Mouse (Mus musculus) mesoderm, embryonic 11.5 days (tissue): ENCODE measurements at regions not wholly inside any gene's neighbourhood (a gene's known extent, or its start where the extent isn't known, plus 50 kb on each side); places are given as distances from the start of the nearest gene placed in this dataset.

Experiments
- DNase-seq: peaks from one replicate; pipeline ENCODE4 v3.0.0-alpha.2; 2012; ENCODE audit warnings: low read depth, low spot score

DNA sequence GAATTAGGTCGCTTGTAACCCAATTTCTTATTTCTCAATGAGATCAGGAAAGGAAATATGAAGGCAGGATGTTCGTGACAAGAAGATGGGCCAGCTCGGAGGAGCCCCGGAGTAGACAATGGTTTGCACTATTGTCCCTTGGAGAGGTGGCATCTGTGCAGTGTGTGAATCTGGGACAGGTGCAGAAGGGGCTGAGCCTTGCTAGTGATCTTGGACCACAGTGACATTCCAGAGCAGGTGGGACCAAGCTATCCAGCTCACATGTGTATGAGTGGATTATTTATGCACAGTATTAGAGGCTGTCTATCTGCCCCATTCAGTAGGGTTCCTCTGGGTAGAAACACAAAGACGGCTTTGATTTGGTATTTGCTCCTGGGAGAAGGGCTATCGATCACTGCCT, 66.0 kb upstream of the Nrp1 start:
- no peak for DNase-seq

DNA sequence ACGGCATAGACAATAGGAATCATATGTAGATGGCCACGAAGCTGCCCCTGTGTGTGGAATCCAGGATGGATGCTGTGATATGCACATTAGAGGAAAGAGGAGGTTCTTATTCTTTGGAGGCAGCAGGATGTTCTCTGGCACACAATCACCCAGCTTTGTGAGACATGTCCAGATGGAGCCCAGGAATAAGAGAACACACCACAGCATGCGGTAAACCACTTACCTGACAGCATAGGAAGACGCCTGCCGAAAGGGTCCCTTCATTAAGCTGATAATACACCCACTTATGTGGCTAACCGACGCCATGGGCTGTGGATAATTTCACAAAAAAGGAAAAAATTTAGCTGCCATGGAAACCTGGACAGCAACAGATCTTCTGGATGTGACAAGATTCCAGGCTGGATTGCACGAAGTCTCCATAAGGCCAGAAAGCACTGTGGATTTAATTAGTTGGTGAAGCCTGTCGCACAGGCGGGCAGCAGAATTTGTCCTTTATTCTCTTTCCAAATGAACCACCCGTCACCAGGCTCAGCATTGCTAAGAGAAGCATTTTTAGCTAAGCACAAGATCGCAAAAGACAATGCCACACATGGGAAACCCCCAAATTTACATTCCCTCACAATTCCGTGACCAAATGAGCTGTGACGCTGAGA, 61.5 kb upstream of the Nrp1 start:
- no peak for DNase-seq

DNA sequence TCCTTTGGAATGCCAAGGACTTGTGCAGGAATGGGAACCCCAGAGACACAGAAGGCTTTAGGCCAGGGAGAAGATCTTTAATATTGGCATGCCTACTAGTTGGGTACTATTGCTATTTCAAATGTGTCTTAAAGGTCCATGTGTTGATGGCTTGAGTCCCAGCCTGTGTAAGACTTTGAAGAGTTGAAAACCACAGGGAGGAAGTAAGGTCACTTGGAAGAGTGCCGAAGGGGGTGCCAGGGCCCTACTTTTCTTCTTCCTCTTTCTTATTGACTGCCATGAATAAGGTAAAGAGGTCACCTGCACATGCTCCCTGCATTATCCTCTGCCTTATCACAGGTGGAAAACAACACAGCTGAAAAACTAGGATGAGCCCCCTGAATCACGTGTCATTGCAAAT, 56.1 kb upstream of the Nrp1 start:
- no peak for DNase-seq
